Mouse (Mus musculus) brain, embryonic 14.5 days (tissue): ENCODE data around the gene Ank2.

Source experiments
- CTCF ChIP-seq: fragments of 200-500 bp; IDR thresholded peaks from 2 replicates; pipeline ENCODE4 v1.5.1; 2012; ENCODE audit warnings: inconsistent platforms, mild to moderate bottlenecking, moderate library complexity, borderline replicate concordance; ENCODE audit not compliant: insufficient read depth, insufficient read length; ENCODE audit errors: extremely low read depth
- POLR2A ChIP-seq: fragments of 200-500 bp; IDR thresholded peaks from 2 replicates; pipeline ENCODE4 v1.6.1; 2012; ENCODE audit warnings: mild to moderate bottlenecking, inconsistent platforms, borderline replicate concordance; ENCODE audit not compliant: poor library complexity, insufficient read depth, insufficient read length, severe bottlenecking; ENCODE audit errors: extremely low read depth

DNA sequence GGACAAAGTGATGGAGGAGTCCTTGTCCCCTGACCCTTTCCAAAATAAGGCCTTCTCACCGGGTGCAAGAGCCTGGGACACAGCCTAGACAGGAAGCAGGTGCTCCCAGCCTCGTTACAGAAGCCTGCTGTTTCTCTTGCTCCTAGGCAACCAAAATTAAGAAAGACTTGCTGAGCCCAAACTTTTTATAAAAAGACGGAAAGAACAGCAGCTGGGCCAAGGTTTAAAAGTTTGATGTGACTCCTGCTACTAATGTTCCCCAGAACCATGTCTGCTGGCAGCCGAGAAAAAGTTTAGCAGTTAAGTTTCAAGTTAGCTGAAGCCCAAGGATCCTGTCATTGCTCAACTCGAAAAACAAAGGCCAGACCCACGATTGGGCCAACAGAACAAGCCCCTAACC lies 480.0 kb downstream of the Ank2 start:
- TF ChIP-seq CTCF (no peak), POLR2A (no peak)
